Mouse (Mus musculus): ENCODE data around the gene Syt10. TPM values are rescaled to one million over a fixed set of nuclear protein-coding genes. Genes with fewer than 3 reads are reported as not detected.
A peak's percentile ranks its signal among the peaks of the same experiment; 100 is the strongest.
"Not testable (repeated sequence)": the region's sequence is repeated elsewhere in the genome, so short reads cannot be mapped to it uniquely, and the experiment has no call there.

Syt10 gene
- total RNA-seq (2021) (not detected), polyA plus RNA-seq (2012; rRNA removed) (0.06 TPM in 1 of 2 replicates, not detected in the other)
- long read RNA-seq = 0 reads

DNA sequence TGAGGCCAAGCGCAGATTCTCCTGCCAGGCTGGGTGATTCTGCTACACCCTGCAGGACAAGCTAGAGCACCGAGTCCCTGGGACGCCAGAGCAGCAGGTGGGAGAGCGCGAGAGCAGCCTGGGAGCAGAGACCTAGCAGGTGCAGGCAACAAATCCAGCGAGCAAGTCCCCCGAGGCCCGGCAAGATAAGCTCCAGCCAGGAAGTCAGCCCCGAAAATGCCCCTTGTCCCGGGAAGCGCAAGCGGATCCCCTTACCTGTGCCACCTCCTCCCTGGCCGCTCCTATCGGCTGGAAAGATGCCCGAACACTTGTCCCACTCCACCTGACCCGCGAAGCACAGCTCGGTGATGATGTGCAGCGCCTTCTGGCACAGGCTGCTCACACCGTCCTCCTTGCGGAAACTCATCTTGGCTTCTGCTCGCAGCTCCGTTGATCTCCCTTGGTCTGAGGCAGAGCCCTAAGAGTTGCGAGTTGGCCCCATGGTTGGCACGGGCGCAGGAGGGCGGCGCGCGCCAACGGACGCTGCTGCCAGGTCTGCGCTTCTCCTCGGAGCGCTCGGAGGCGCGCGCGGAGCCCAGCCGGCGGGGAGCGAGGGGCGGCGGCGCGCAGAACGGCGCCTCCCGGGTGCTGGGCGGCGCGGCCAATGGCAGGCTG lies at the start of gene Syt10:
TSS of gene Syt10 (minus strand) at position 497 of the 654 bp plus-strand sequence.
- Histone ChIP-seq H3K27ac (no peak within 1 kb of the TSS), H3K4me3 (no peak within 1 kb of the TSS), H3K4me1 (ENCODE audit: control insufficient read depth, insufficient read depth, low read length) (no peaks in the 10 kb centered on the region), H3K79me2 (replicated peaks; ENCODE audit: control insufficient read depth, insufficient read depth, low read length) (no peaks in the 10 kb centered on the region), H3K27me3 (ENCODE audit: control insufficient read depth, insufficient read depth, low read length) (no peaks in the 10 kb centered on the region; the same call in 1 of the 2 replicates), H3K36me3 (ENCODE audit: control insufficient read depth, insufficient read depth, low read length) (no peaks in the 10 kb centered on the region), H3K9ac (ENCODE audit: low read depth, low read length) (no peak within 1 kb of the TSS)
- WGBS = 2% methylated on average over 49 of the region's 53 CpGs
- DNase-seq = peak; percentile 36 to 38
- intact Hi-C loops (cut with DNase I) = no loop called here
- TF ChIP-seq CTCF (IDR thresholded peaks at IDR 0.05) (no peak), EP300 (IDR thresholded peaks at IDR 0.05; ENCODE audit: insufficient read depth, low read depth, low read length) (no peak), POLR2A (IDR thresholded peaks at IDR 0.05; ENCODE audit: insufficient read depth, low read depth, low read length) (no peak)

DNA sequence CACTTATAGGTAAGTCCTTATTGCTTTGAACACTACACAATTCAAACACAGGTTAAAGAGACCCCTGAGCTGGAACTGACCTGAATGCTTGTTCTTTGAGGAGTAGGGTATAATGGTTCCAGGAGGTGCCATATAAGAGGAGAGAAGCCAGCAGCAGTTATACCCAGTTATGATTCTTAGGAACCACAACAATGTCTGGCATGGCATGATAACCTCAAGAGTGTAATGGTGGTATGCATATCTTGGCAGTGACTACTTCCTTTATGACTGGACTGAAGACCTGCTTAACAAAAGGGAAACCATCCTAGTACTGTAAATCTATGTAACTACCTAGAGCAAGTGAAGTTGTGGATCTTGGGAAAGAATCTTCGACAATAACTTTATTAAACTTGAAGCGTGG lies 42.1 kb upstream of the Syt10 start:
- no peak overlapping the region for H3K27ac ChIP-seq
- WGBS = 88% methylated on average over 2 of the region's 2 CpGs
- no peaks in the 10 kb centered on the region for H3K36me3 ChIP-seq (ENCODE audit: control insufficient read depth, insufficient read depth, low read length)
- H3K4me1 ChIP-seq (ENCODE audit: control insufficient read depth, insufficient read depth, low read length) = no peaks in the 10 kb centered on the region
- no peak overlapping the region for H3K9ac ChIP-seq (ENCODE audit: low read depth, low read length)
- no peak overlapping the region for H3K4me3 ChIP-seq
- TF ChIP-seq EP300 (IDR thresholded peaks at IDR 0.05; ENCODE audit: insufficient read depth, low read depth, low read length) (no peak), CTCF (IDR thresholded peaks at IDR 0.05) (no peak), POLR2A (IDR thresholded peaks at IDR 0.05; ENCODE audit: insufficient read depth, low read depth, low read length) (no peak)
- no peak for DNase-seq
- intact Hi-C loops (cut with DNase I) = no loop called here
- no peaks in the 10 kb centered on the region for H3K79me2 ChIP-seq (replicated peaks; ENCODE audit: control insufficient read depth, insufficient read depth, low read length)
- H3K27me3 ChIP-seq (ENCODE audit: control insufficient read depth, insufficient read depth, low read length) = no peaks in the 10 kb centered on the region

- 67% methylated on average over 2 of the region's 2 CpGs for WGBS
- no peak overlapping the region for H3K27ac ChIP-seq
- intact Hi-C loops (cut with DNase I) = no loop called here
- no peak for DNase-seq
- no peaks in the 10 kb centered on the region for H3K36me3 ChIP-seq (ENCODE audit: control insufficient read depth, insufficient read depth, low read length)
- no peaks in the 10 kb centered on the region for H3K27me3 ChIP-seq (ENCODE audit: control insufficient read depth, insufficient read depth, low read length)
- H3K9ac ChIP-seq (ENCODE audit: low read depth, low read length) = no peak overlapping the region
- H3K4me1 ChIP-seq (ENCODE audit: control insufficient read depth, insufficient read depth, low read length) = no peaks in the 10 kb centered on the region
- TF ChIP-seq POLR2A (IDR thresholded peaks at IDR 0.05; ENCODE audit: insufficient read depth, low read depth, low read length) (no peak), EP300 (IDR thresholded peaks at IDR 0.05; ENCODE audit: insufficient read depth, low read depth, low read length) (no peak), CTCF (IDR thresholded peaks at IDR 0.05) (no peak)
- H3K79me2 ChIP-seq (replicated peaks; ENCODE audit: control insufficient read depth, insufficient read depth, low read length) = no peaks in the 10 kb centered on the region
- H3K4me3 ChIP-seq = no peak overlapping the region
These were observed 37.3 kb upstream of the Syt10 start for GRCm38 (mm10) chr15:89878981-89879380.

DNA sequence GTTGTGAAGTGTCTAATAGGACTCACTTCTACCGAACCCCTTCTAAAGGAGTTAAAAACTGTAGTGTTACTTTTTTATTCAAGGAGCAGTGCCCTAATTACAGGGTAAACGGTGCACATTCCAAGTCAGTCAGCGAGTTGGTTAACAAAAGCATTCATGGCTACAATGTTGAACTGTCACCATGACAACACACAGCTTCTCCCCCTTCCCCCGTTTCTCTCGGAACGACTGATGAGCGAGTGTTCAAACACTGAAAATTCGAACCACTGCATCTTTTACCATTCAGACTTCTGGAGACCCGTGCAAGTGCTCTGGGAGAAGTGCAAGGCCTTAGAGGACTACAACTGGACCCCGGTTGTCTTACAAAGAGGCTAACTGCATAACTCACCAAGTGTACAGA lies 25.6 kb downstream of the Syt10 start:
- Histone ChIP-seq H3K36me3 (ENCODE audit: control insufficient read depth, insufficient read depth, low read length) (no peaks in the 10 kb centered on the region), H3K79me2 (replicated peaks; ENCODE audit: control insufficient read depth, insufficient read depth, low read length) (no peaks in the 10 kb centered on the region), H3K27ac (no peak overlapping the region), H3K4me1 (ENCODE audit: control insufficient read depth, insufficient read depth, low read length) (no peaks in the 10 kb centered on the region), H3K4me3 (no peak overlapping the region), H3K27me3 (ENCODE audit: control insufficient read depth, insufficient read depth, low read length) (no peaks in the 10 kb centered on the region), H3K9ac (ENCODE audit: low read depth, low read length) (no peak overlapping the region)
- intact Hi-C loops (cut with DNase I) = no loop called here
- 72% methylated on average over 10 of the region's 10 CpGs for WGBS
- DNase-seq = no peak
- TF ChIP-seq CTCF (IDR thresholded peaks at IDR 0.05) (no peak), EP300 (IDR thresholded peaks at IDR 0.05; ENCODE audit: insufficient read depth, low read depth, low read length) (no peak)

GRCm38 (mm10) chr15:89804478-89804877 lies 37.2 kb downstream of the Syt10 start:
- H3K27me3 ChIP-seq (ENCODE audit: control insufficient read depth, insufficient read depth, low read length) = no peaks in the 10 kb centered on the region
- H3K27ac ChIP-seq = no peak overlapping the region
- no peak overlapping the region for H3K9ac ChIP-seq (ENCODE audit: low read depth, low read length)
- no peak for TF ChIP-seq EP300 (IDR thresholded peaks at IDR 0.05; ENCODE audit: insufficient read depth, low read depth, low read length)
- TF ChIP-seq CTCF (IDR thresholded peaks at IDR 0.05) = no peak
- no peak for TF ChIP-seq POLR2A (IDR thresholded peaks at IDR 0.05; ENCODE audit: insufficient read depth, low read depth, low read length)
- no peaks in the 10 kb centered on the region for H3K36me3 ChIP-seq (ENCODE audit: control insufficient read depth, insufficient read depth, low read length)
- no peaks in the 10 kb centered on the region for H3K79me2 ChIP-seq (replicated peaks; ENCODE audit: control insufficient read depth, insufficient read depth, low read length)
- H3K4me3 ChIP-seq = no peak overlapping the region
- H3K4me1 ChIP-seq (ENCODE audit: control insufficient read depth, insufficient read depth, low read length) = no peaks in the 10 kb centered on the region
- WGBS = 90% methylated on average over 3 of the region's 3 CpGs
- intact Hi-C loops (cut with DNase I) = no loop called here
- DNase-seq = no peak

- H3K27me3 ChIP-seq (ENCODE audit: control insufficient read depth, insufficient read depth, low read length) = no peaks in the 10 kb centered on the region
- intact Hi-C loops (cut with DNase I) = no loop called here
- no peaks in the 10 kb centered on the region for H3K36me3 ChIP-seq (ENCODE audit: control insufficient read depth, insufficient read depth, low read length)
- TF ChIP-seq EP300 (IDR thresholded peaks at IDR 0.05; ENCODE audit: insufficient read depth, low read depth, low read length) (no peak), POLR2A (IDR thresholded peaks at IDR 0.05; ENCODE audit: insufficient read depth, low read depth, low read length) (no peak), CTCF (IDR thresholded peaks at IDR 0.05) (no peak)
- no peak overlapping the region for H3K9ac ChIP-seq (ENCODE audit: low read depth, low read length)
- WGBS = 68% methylated on average over 9 of the region's 9 CpGs
- no peaks in the 10 kb centered on the region for H3K4me1 ChIP-seq (ENCODE audit: control insufficient read depth, insufficient read depth, low read length)
- H3K4me3 ChIP-seq = no peak overlapping the region
- no peaks in the 10 kb centered on the region for H3K79me2 ChIP-seq (replicated peaks; ENCODE audit: control insufficient read depth, insufficient read depth, low read length)
- no peak overlapping the region for H3K27ac ChIP-seq
- no peak for DNase-seq
These were observed 61.7 kb downstream of the Syt10 start for GRCm38 (mm10) chr15:89779928-89780327.

- H3K79me2 ChIP-seq (replicated peaks; ENCODE audit: control insufficient read depth, insufficient read depth, low read length); H3K27me3 ChIP-seq (ENCODE audit: control insufficient read depth, insufficient read depth, low read length); DNase-seq; intact Hi-C loops (cut with DNase I); H3K27ac ChIP-seq; H3K4me3 ChIP-seq; H3K36me3 ChIP-seq (ENCODE audit: control insufficient read depth, insufficient read depth, low read length); H3K9ac ChIP-seq (ENCODE audit: low read depth, low read length); H3K4me1 ChIP-seq (ENCODE audit: control insufficient read depth, insufficient read depth, low read length): not testable (repeated sequence)
- 86% methylated on average over 13 of the region's 13 CpGs for WGBS
These were observed 75.6 kb downstream of the Syt10 start for GRCm38 (mm10) chr15:89766016-89766415.

Measured in heart, adult 2 months (tissue).